8 mouse cellular contexts compared by ENCODE assay signal in the genomic region with DNA sequence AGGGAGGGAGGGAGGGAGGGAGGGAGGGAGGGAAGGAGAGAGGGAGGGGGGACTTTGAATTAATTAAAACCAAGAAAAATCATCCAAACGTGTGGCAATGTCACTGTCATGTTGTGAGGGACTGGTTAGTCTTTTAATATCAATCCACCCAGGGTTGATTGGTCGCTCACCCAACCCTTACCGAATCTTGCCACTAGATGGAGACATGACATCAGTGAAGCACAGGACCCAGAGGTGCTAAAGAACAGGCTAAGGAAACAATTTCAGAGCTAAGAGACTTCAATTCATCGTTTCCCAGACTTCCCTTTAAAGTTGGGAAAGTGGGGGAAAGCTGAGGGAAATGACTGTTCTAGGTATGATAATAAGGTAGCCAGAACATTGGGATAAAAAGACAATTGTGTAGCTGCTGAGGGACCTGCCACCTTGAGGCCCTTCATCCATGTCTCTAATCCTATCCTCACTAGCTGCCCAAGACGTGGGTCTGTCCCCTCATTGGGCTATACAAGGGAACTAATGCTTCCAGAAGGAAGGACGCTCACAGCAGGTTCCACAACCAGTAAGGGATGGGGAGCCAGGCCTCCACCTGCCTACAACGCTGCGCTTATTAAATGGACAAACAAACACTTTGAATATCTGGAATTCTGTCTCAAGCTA.
DNase-seq lines count a peak whose midpoint lies in the region; ATAC-seq and TF ChIP-seq lines count a peak whose summit lies in the region.

No protein-coding gene starts in this region.

- no peak overlapping the region for H3K27ac ChIP-seq in MEL (ENCODE audit: control insufficient read depth, low read depth, low read length)
- H3K27ac ChIP-seq in intestine, postnatal 0 days (ENCODE audit: low read depth, low read length): no peak overlapping the region
- H3K27ac ChIP-seq in limb, embryonic 11.5 days (replicated peaks; ENCODE audit: low read depth, low read length): no peak overlapping the region
- H3K27ac ChIP-seq in midbrain, embryonic 14.5 days (replicated peaks; ENCODE audit: low read depth, low read length): no peak overlapping the region
- H3K27ac ChIP-seq in stomach, embryonic 14.5 days (ENCODE audit: low read length): no peak overlapping the region

- WGBS in intestine, postnatal 0 days: 38% methylated on average over 8 of the region's 8 CpGs
- 47% methylated on average over 8 of the region's 8 CpGs for WGBS in limb, embryonic 11.5 days
- 50% methylated on average over 8 of the region's 8 CpGs for WGBS in midbrain, embryonic 14.5 days
- 47% methylated on average over 8 of the region's 8 CpGs for WGBS in stomach, embryonic 14.5 days

- TF ChIP-seq RAD21 in MEL (IDR thresholded peaks at IDR 0.05; ENCODE audit: low read depth, low read length): peak; percentile 97

- H3K27me3 ChIP-seq in MEL (ENCODE audit: control insufficient read depth in 1 of 2, insufficient read depth in 2 of 2, low read length in 2 of 2): no peaks in the 10 kb centered on the region
- H3K27me3 ChIP-seq in intestine, postnatal 0 days (replicated peaks; ENCODE audit: control insufficient read depth, insufficient read depth, low read length): no peaks in the 10 kb centered on the region
- H3K27me3 ChIP-seq in limb, embryonic 11.5 days (ENCODE audit: control insufficient read depth, insufficient read depth, low read length): no peaks in the 10 kb centered on the region
- no peaks in the 10 kb centered on the region for H3K27me3 ChIP-seq in midbrain, embryonic 14.5 days (ENCODE audit: control insufficient read depth, insufficient read depth, low read length)
- H3K27me3 ChIP-seq in stomach, embryonic 14.5 days (ENCODE audit: control insufficient read depth, insufficient read depth, low read length): no peaks in the 10 kb centered on the region

- no peaks in the 10 kb centered on the region for H3K79me2 ChIP-seq in MEL (ENCODE audit: control insufficient read depth, insufficient read depth, low read length, poor library complexity)

- peak; percentile 75 to 93 (median 81) for TF ChIP-seq CTCF in MEL (IDR thresholded peaks at IDR 0.05 in 2 of 3, conservative IDR thresholded peaks at IDR 0.05 in 1 of 3; ENCODE audit: control insufficient read depth in 1 of 3, insufficient read depth in 1 of 3, low read depth in 2 of 3, low read length in 3 of 3, poor library complexity in 1 of 3, severe bottlenecking in 1 of 3)
- TF ChIP-seq CTCF in intestine, postnatal 0 days (IDR thresholded peaks at IDR 0.05; ENCODE audit: low read depth): peak; percentile 91

- peak; percentile 60; the same call in 1 of the 2 replicates for ATAC-seq in intestine, postnatal 0 days
- peak; percentile 66; the same call in 1 of the 2 replicates for ATAC-seq in limb, embryonic 11.5 days (ENCODE audit: insufficient number of reproducible peaks, low FRiP score, low TSS enrichment, low read depth)
- ATAC-seq in midbrain, embryonic 14.5 days (ENCODE audit: low FRiP score, low TSS enrichment): peak; percentile 71; the same call in 1 of the 2 replicates
- ATAC-seq in stomach, embryonic 14.5 days (ENCODE audit: insufficient number of reproducible peaks, insufficient read depth, low FRiP score, low read depth): peak; percentile 64; the same call in 1 of the 2 replicates

- H3K4me3 ChIP-seq in MEL (ENCODE audit: control insufficient read depth in 1 of 2, insufficient read depth in 1 of 2, low read depth in 2 of 2, low read length in 2 of 2): no peak overlapping the region
- H3K4me3 ChIP-seq in intestine, postnatal 0 days (ENCODE audit: low read depth, low read length): no peak overlapping the region
- no peak overlapping the region for H3K4me3 ChIP-seq in limb, embryonic 11.5 days (ENCODE audit: low read depth, low read length)
- H3K4me3 ChIP-seq in midbrain, embryonic 14.5 days (replicated peaks; ENCODE audit: low read depth, low read length): no peak overlapping the region
- H3K4me3 ChIP-seq in stomach, embryonic 14.5 days (ENCODE audit: low read depth, low read length): no peak overlapping the region

- DNase-seq in A20 (ENCODE audit: low read depth, low spot score): peak; percentile 73
- DNase-seq in MEL (ENCODE audit: low read depth, low spot score): peak; percentile 80
- DNase-seq in cerebellum, postnatal 10 days: peak; percentile 82 to 87
- DNase-seq in frontal cortex, postnatal 36 days (ENCODE audit: low spot score in 2 of 2): peak; percentile 47 to 65
- peak; percentile 78 for DNase-seq in limb, embryonic 11.5 days (ENCODE audit: low spot score)
- peak; percentile 91 for DNase-seq in midbrain, embryonic 14.5 days

- no peaks in the 10 kb centered on the region for H3K9me3 ChIP-seq in MEL (replicated peaks; ENCODE audit: insufficient read depth, low read length)
- H3K9me3 ChIP-seq in intestine, postnatal 0 days (ENCODE audit: control insufficient read depth): no peaks in the 10 kb centered on the region
- no peaks in the 10 kb centered on the region for H3K9me3 ChIP-seq in limb, embryonic 11.5 days (ENCODE audit: control insufficient read depth, low read length)
- no peaks in the 10 kb centered on the region for H3K9me3 ChIP-seq in midbrain, embryonic 14.5 days (ENCODE audit: control insufficient read depth, low read length)
- no peaks in the 10 kb centered on the region for H3K9me3 ChIP-seq in stomach, embryonic 14.5 days (ENCODE audit: control insufficient read depth, low read depth, low read length)

- 0 out of 4 replicates have a peak, but pooled peaks cover 0 to 2% of the 10 kb centered on the region in 2 experiments for H3K4me1 ChIP-seq in MEL (ENCODE audit: control insufficient read depth in 1 of 2, insufficient read depth in 2 of 2, low read length in 2 of 2)
- H3K4me1 ChIP-seq in intestine, postnatal 0 days (replicated peaks; ENCODE audit: control insufficient read depth, insufficient read depth, low read length): 0 out of 2 replicates have a peak, but pooled peaks cover 4% of the 10 kb centered on the region
- H3K4me1 ChIP-seq in limb, embryonic 11.5 days (ENCODE audit: control insufficient read depth, insufficient read depth, low read length): peaks cover 1% of the 10 kb centered on the region; the same call in 1 of the 2 replicates
- peaks cover 2% of the 10 kb centered on the region for H3K4me1 ChIP-seq in midbrain, embryonic 14.5 days (ENCODE audit: control insufficient read depth, insufficient read depth, low read length)
- peaks cover 2% of the 10 kb centered on the region; the same call in 1 of the 2 replicates for H3K4me1 ChIP-seq in stomach, embryonic 14.5 days (ENCODE audit: control insufficient read depth, insufficient read depth, low read length)

- H3K4me2 ChIP-seq in intestine, postnatal 0 days (replicated peaks; ENCODE audit: low read depth): no peak overlapping the region
- H3K4me2 ChIP-seq in limb, embryonic 11.5 days (ENCODE audit: low read depth, severe bottlenecking): no peak overlapping the region
- H3K4me2 ChIP-seq in midbrain, embryonic 14.5 days (ENCODE audit: low read length): no peak overlapping the region
- no peak overlapping the region for H3K4me2 ChIP-seq in stomach, embryonic 14.5 days (replicated peaks; ENCODE audit: low read depth, low read length)

- TF ChIP-seq EP300 in MEL (IDR thresholded peaks at IDR 0.05; ENCODE audit: low read depth in 1 of 2, low read length in 2 of 2): no peak

- no peak for TF ChIP-seq POLR2A in MEL (IDR thresholded peaks at IDR 0.05; ENCODE audit: control insufficient read depth in 1 of 2, insufficient read depth in 1 of 2, low read depth in 1 of 2, low read length in 2 of 2, poor library complexity in 1 of 2)

- H3K9ac ChIP-seq in MEL (ENCODE audit: control insufficient read depth, low read depth, low read length, poor library complexity, severe bottlenecking): no peak overlapping the region
- no peak overlapping the region for H3K9ac ChIP-seq in intestine, postnatal 0 days (ENCODE audit: low read depth, low read length)
- H3K9ac ChIP-seq in limb, embryonic 11.5 days (ENCODE audit: low read length): no peak overlapping the region
- no peak overlapping the region for H3K9ac ChIP-seq in midbrain, embryonic 14.5 days (replicated peaks; ENCODE audit: low read length)
- no peak overlapping the region for H3K9ac ChIP-seq in stomach, embryonic 14.5 days (replicated peaks; ENCODE audit: low read depth, low read length)

- no peaks in the 10 kb centered on the region for H3K36me3 ChIP-seq in MEL (ENCODE audit: control insufficient read depth in 1 of 2, insufficient read depth in 2 of 2, low read length in 2 of 2)
- H3K36me3 ChIP-seq in intestine, postnatal 0 days (ENCODE audit: control insufficient read depth, insufficient read depth): peaks cover 10% of the 10 kb centered on the region; the same call in 1 of the 2 replicates
- H3K36me3 ChIP-seq in limb, embryonic 11.5 days (ENCODE audit: control insufficient read depth, insufficient read depth, low read length): no peaks in the 10 kb centered on the region; the same call in 1 of the 2 replicates
- H3K36me3 ChIP-seq in midbrain, embryonic 14.5 days (ENCODE audit: control insufficient read depth, insufficient read depth, low read length): no peaks in the 10 kb centered on the region
- no peaks in the 10 kb centered on the region for H3K36me3 ChIP-seq in stomach, embryonic 14.5 days (ENCODE audit: control insufficient read depth, insufficient read depth, low read length)

TF ChIP-seq in MEL, 35 proteins besides CTCF, POLR2A, EP300 and RAD21:
- TF ChIP-seq ZNF384 (IDR thresholded peaks at IDR 0.05; ENCODE audit: low read depth, low read length) (peak; percentile 48; the same call in 1 of the 2 replicates), GABPA (IDR thresholded peaks at IDR 0.05; ENCODE audit: low read depth, low read length) (no peak), SIN3A (IDR thresholded peaks at IDR 0.05; ENCODE audit: low read length) (peak; percentile 24; the same call in 1 of the 2 replicates), MAFK (IDR thresholded peaks at IDR 0.05; ENCODE audit: borderline replicate concordance, low read depth, low read length) (no peak), NELFE (IDR thresholded peaks at IDR 0.05; ENCODE audit: low read depth, low read length) (no peak), UBTF (IDR thresholded peaks at IDR 0.05; ENCODE audit: borderline replicate concordance, insufficient read depth, low read depth, low read length) (no peak), BHLHE40 (IDR thresholded peaks at IDR 0.05; ENCODE audit: borderline replicate concordance, low read depth, low read length) (no peak), HCFC1 (IDR thresholded peaks at IDR 0.05; ENCODE audit: low read depth, low read length) (no peak), KAT2A (conservative IDR thresholded peaks at IDR 0.05; ENCODE audit: low read depth, low read length) (no peak), SMC3 (IDR thresholded peaks at IDR 0.05; ENCODE audit: low read depth, low read length) (peak; percentile 89), JUND (IDR thresholded peaks at IDR 0.05; ENCODE audit: low read depth, low read length) (no peak), CHD2 (IDR thresholded peaks at IDR 0.05; ENCODE audit: low read length) (no peak), TCF12 (IDR thresholded peaks at IDR 0.05; ENCODE audit: low read depth, low read length) (no peak), MAX (IDR thresholded peaks at IDR 0.05; ENCODE audit: low read length) (no peak), MYB (IDR thresholded peaks at IDR 0.05; ENCODE audit: low read depth, low read length) (no peak), ZC3H11A (IDR thresholded peaks at IDR 0.05; ENCODE audit: low read depth, low read length) (peak; percentile 80)
TF ChIP-seq in MEL: peak in this region for 4.
